Mouse (Mus musculus): ENCODE results near the gene Stard5.

- TF ChIP-seq POLR2A (IDR thresholded peaks at IDR 0.05; ENCODE audit: borderline replicate concordance, extremely low read depth, low read depth, low read length) (no peak), CTCF (IDR thresholded peaks at IDR 0.05; ENCODE audit: insufficient read depth, low read length) (no peak)
Observed at GRCm38 (mm10) chr7:83658716-83659115, 27.0 kb downstream of the Stard5 start.
